Mouse (Mus musculus): Measurements from ENCODE around the gene Pttg1ip.

DNA sequence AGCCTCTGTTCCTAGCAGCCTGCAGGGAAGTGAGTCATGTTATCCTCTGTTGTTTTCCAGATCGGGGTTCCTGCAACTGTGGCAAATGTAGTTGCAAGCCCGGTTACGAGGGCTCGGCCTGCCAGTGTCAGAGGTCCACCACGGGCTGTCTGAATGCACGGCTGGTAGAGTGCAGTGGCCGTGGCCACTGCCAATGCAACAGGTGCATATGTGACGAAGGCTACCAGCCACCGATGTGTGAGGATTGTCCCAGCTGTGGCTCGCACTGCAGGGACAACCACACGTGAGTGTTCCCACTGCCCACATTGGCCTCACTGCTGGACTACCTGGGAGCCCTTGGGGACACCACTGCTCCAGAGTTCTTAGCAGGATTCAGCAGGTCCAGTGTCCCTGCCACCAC lies 21.4 kb upstream of the Pttg1ip start:
- TF ChIP-seq CTCF (IDR thresholded peaks at IDR 0.05; ENCODE audit: low read depth): no peak
- no peak for TF ChIP-seq EP300 (IDR thresholded peaks at IDR 0.05; ENCODE audit: low read depth)

All from liver, postnatal 0 days (tissue).